Mouse (Mus musculus) right cerebral cortex, adult 2 months (tissue): ENCODE results near the gene Arl8a.

ENCODE experiments used
- DNase-seq, 2 experiments: peaks; one replicate each; pipeline ENCODE4 v3.0.0; 2021 to 2022; ENCODE audit warnings: low spot score in 2 of 2

Arl8a gene

DNA sequence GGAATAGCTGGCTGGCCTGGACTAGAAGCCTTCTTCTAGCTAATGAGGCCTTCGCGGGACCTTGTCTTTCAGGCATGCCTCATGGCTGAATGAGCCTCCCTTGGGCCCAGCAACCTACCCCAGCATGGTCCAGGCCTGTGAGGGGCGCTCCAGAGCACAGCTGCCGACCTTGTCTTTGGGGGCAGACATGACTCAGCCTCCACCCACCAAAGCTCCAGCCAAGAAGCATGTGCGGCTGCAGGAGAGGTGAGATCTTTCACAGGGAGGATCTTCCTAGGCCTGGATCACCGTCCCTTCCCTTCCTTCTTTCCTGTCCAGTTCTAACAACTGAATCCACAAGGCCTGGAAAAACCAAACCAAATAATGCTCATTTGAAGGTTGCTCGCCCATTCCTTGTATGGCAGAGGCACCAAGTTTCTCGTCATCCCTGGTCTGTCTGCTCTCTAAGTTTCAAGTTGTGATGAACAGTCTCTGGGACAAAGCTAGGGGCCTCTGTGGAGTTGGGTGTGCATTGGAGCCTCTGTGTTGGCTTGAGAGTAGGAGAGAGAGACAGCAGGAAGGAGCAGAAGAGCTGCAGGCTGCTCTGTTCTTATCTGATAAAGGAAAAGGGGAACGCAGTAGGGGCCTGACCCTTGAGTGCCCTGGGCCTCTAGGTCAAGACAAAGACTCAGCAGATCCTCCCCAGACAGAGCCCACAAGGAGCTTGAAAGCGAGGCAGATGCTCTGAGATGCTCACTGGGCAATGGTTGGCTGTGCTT, 12.8 kb upstream of the Arl8a start:
- no peak for DNase-seq

- DNase-seq: no peak
These were observed 11.4 kb upstream of the Arl8a start for GRCm38 (mm10) chr1:135135111-135135787.

- DNase-seq: peak; percentile 74 to 82
These were observed 10.1 kb upstream of the Arl8a start for GRCm38 (mm10) chr1:135136500-135136899.

GRCm38 (mm10) chr1:135139906-135140305, 6.7 kb upstream of the Arl8a start:
- no peak for DNase-seq

DNA sequence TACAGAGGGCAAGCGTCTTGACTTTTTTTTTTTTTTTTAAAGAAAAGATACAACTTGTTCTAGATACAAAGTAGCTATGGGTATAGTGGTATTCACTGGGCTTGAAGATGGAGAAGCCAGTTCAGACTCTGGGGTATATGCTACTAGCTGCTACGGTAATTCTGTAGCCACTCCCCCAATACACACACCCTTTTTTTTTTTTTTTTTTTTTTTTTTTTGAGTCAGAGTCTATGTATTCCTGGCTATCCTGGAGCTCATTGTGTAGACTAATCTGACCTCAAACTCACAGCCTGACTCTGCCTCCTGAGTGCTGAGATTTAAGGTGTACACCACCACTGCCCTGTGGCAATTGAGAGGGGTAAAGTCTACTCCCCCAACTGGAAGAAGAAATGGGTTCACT, 4.2 kb upstream of the Arl8a start:
- no peak for DNase-seq

DNA sequence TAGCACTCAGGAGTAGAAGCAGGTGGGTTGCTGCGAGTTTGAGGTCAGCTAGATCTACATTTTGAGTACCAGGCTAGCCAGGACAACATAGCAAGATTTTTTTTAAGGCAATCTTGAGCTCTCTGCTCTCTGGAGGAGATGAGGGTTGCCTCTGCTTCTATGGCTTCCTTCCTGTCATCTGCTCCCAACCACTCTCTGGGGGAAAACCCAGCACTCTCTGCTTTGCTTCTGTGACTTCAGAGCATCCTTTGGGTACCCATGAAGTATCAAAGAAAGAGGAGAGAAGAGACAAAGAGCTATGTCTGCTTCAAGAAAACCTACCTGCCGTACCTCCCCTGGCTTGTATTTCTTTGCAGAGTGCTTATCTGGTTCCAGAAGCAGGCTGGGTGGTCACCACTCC, 2.7 kb upstream of the Arl8a start:
- no peak for DNase-seq

GRCm38 (mm10) chr1:135146946-135147701, 500 bp downstream of the Arl8a start:
- peak; percentile 64 to 82 for DNase-seq

DNA sequence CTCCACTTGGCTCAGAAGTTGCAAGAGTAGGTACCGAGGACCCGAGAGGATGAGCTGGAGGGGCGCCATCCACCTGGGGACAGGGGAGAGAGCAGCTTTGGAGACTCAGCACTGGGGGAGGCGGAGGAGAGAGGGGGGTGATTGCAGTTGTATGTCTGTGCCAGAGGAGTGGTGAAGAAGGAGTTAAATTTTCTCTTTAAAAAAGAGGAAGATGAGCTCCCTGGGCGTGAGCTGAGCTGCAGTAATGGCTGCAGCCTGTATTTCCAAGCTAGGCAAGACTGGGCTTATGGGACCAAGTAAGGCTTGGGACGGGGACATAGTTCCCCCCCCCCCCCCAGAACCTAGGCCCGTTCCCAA, 1.1 kb downstream of the Arl8a start:
- no peak for DNase-seq

- no peak for DNase-seq
These were observed 1.9 kb downstream of the Arl8a start for GRCm38 (mm10) chr1:135148476-135148875.

- no peak for DNase-seq
These were observed 2.4 kb downstream of the Arl8a start for GRCm38 (mm10) chr1:135148996-135149395.

DNA sequence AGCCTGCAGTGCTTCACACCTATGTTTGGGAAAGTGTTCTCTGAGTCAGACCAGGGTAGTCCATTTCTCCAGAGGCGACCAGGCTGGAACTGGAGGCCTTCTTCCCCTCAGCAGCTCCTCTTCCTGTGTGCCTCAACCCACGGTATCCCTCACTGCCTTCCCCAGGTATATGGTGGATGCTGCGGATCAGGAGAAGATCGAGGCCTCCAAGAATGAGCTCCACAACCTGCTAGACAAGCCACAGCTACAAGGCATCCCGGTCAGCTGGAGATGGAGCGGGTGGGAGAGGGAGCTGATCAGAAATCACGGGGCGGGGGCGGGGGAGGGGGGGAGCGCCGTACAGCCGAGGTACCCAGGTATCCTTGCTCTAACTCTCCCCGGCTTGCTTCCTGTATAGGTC, 7.4 kb downstream of the Arl8a start:
- DNase-seq: no peak

- DNase-seq: peak; percentile 84 to 87
These were observed 7.9 kb downstream of the Arl8a start for GRCm38 (mm10) chr1:135154411-135154959.

- DNase-seq: no peak
These were observed 9.7 kb downstream of the Arl8a start for GRCm38 (mm10) chr1:135156300-135156699.

- DNase-seq: peak in 1 of 2 experiments; percentile 36
These were observed 12.0 kb downstream of the Arl8a start for GRCm38 (mm10) chr1:135158633-135159032.

GRCm38 (mm10) chr1:135159074-135159473, 12.4 kb downstream of the Arl8a start:
- DNase-seq: no peak

DNA sequence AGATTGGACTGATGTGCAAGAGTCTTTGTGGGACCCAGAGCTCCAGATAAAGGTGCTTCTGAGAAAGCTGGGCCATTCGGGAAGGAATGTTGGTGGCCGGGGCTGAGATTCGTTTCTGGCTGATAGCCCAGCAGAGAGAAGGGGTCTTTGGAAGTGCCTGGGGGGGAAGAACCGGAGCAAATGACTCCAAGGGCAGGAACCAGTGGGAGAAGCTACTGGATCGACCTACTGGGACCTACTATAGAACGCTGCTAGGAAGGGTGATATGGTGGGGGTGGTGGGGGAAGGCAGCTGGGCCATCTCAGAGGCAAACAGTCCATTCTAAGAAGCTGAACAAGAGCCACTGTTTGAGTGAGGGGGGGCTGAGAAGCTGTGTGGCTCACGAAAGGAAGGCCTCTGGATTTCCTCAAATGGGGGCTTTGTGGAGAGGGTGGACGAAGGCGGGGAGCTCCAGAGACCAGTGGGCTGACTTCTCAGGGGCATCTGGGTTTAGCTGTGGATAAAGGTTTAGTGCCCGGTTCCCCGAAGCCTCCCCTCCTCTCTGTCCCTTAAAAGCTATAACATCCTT, 13.0 kb downstream of the Arl8a start:
- no peak for DNase-seq

DNA sequence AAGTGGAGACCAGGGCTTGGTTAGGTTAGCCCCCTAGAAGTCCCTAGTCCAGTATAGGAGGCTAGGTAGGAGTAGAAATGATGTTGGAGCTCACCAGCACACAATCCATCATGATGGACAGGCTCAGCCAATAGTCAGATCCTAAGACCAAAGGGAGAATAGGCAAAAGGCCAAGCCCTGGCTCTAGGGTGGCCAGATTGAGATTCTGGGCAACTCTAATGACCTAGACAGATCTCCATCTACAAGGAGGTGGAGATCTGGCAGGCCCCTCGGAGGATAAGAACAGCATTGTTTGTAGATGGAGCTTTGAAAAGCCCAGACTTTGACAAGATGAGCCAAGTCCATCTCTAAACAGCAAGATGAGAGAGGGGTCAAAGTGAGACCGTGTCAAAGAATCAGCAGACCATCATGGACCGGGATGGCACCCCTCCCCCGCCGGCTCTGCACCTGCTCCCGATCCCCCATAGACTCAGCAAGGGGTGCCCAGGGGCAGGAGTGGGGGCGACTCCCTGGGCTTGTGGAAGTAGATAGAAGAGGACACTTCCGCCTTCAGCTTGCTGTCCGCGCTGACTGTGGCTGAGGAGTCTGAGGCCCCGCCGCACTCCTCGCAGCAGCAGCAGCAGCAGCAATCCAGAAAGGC, 13.9 kb downstream of the Arl8a start:
- no peak for DNase-seq

DNA sequence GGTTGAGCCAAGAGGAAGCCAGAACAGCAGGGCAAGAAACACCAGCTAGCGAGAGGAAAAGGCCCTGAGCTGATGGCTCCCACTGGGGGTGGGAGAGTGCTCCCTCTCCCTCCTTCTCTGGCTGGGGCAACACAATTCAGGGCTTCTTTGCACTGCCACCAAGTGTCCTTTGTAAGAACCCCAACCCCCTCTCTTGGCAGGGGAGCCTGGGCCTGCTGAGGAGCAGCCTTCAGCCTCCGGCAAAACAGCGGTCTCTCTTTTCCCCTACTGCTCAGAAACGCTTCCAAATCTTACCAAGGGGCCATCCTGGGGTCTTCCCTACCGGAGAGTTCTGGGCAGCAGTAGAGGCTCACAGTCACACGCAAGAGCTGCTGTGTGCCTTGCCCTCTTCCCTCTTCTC, 16.1 kb downstream of the Arl8a start:
- DNase-seq: no peak

DNA sequence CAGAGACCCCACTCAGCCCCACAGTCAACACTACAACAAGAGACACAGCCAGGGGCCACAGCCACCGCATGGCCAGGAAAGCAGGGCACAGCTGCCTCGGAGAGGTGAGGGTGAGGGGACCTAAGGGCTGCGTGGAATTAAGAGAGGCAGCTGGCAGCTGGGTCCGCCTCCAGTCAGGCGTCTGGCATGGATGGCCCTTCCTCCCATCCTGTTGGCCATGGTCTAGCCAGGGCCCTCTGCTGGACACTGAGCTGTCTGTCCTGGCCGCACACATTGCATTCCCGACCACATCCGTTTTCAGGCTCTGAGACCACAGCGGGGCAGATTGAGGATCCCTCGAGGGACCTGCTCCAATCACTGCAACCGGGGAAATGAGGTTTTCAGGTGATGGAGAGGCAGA, 20.8 kb downstream of the Arl8a start, which contains the start of gene Gpr37l1:
Gene Gpr37l1, minus strand, starts transcription at position 247 of the 400 bp plus-strand sequence.
- DNase-seq: no peak

GRCm38 (mm10) chr1:135168453-135169200, 22.0 kb downstream of the Arl8a start:
- no peak for DNase-seq
